Mouse (Mus musculus) mouse trophoblast stem cell (cell line): ENCODE data around the gene Vopp1.

Experiments
- in situ Hi-C, 2 experiments: fragments of 300-500 bp; cut with MseI, MboI; formaldehyde crosslinking; loops; 2 replicates in 1 of 2; 3 replicates in 1 of 2; pipeline ENCODE4 v1.15.1; 2025

Gene Vopp1

DNA sequence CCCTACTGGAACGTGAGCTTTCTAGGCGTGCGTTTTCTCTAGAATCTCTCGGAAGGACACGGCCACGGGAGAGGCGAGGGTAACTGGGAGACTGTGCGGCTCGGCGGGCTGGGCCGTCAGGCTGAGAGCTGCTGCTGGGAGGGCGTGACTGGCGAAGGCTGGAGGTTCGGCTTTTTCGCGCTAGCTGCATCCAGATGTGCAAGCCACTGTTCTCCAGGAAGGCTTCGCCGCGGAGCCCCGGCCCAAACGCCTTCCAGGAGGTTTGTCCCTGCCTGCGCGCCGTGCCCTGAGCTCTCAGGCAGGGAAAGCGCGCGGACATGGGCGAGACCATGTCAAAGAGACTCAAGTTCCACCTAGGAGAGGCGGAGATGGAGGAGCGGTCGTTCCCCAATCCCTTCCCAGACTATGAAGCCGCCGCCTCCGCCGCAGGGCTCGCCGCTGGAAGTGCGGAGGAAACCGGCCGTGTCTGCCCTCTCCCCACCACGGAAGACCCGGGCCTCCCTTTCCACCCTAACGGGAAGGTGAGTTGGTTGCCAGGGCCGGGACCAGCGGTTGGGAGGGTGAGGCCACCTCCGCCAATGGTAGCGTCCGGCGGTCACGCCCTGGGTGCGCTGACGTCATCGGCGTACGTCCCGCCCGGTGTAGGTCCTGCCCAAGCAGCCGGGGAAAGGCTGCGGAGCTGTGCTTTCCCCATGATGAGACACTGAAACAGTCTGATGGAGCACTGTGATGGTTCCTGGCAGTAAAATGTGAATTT lies 122.0 kb downstream of the Vopp1 start:
- in situ Hi-C loops = no loop called here

DNA sequence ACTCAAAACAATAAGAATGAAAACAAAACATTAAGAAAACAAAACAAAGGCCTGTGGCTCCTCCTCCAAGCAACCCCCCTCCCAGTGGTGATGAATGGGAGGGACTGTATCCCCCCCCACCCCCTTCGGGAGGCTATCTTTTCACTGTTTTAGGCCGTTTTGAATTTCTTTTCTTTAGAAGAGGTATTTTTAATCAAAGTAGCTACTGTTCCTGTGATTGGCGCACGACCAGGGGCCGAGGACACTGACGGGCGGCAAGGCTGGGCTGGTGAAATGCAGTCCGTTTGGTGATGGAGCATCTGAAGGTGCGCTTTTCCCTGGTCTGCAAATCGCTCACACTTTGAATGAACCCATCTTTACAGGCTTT lies 122.6 kb downstream of the Vopp1 start, which contains the start of gene Lancl2:
Gene Lancl2 (plus strand): TSS at position 165 of the 367 bp plus-strand sequence.
- in situ Hi-C loops = no loop called here

DNA sequence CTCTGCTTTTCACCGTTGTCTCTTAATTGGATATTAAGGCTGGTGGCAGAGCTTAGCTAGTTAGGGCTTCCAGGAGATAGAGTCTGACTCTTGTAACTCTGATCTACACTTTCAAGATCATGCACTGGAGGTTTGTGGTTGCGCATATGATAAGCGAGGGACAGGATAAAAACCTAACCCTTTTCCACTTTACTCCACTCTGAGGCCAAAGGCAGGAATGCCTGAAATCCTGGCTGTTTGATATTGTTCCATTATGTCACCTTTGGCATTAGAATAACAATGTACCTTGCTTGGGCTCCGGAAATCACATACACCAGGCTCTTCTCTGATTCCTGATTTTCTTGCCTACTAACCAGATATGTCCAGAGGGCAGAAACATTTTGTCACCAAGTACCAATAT lies 123.3 kb downstream of the Vopp1 start:
- in situ Hi-C loops = no loop called here

DNA sequence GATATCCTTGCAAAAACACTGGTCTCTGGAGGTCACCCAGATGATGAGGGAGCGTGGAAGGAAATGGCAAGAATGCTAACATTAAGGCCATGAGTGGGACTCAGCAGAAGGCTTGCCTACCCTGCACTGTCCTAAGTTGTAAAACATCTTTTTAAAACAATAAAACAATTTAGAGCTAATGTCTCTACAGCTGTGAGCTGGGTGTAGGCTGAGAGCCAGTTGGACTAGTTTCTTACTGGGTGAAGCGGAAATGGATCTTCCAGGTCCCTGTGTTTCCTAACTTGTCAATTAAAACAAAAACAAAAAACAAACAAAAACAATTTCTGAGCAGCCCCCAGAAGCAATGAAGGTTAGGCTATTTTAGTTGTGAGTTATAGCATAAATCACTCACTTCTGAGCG lies 131.8 kb downstream of the Vopp1 start:
- in situ Hi-C loops = no loop called here

DNA sequence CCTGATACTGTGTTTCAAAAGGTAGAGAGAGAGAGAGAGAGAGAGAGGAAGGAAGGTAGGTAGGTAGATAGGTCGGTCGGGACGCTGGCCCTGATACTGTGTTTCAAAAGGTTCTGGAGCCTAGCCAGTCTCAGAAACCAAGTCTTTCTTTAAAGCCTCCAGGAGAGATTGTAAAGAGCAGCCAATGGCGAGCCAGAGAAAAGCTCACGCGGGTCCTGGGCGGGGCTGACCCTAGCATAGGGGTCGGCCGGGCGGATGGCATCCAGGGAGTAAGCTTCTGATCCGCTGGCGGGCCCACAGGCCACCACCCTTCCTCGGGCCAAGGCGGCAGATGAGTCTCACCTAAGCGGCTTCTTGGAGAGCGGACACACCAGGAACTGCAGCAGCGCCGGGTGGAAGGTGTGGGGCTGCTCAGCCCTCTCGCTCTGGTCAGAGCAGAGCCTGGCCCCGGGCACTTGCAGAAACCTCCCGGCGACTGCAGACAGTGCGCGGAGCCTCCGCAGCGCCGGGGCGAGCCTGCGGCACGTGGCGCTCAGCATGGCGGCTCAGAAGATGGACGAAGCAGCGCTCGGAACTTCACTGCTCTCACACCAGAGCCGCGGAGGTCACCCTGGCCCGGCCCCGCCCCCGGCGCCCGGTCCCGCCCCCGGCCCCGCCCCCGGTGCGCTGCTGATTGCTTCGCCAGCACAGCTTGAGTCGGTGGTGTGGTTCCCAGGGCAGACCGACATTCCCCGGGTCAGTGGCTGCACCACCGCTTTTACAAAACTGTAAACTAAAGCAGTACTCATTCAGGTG lies 133.3 kb downstream of the Vopp1 start, which contains the start of gene Pyurf:
Gene Pyurf (minus strand): TSS at position 612 of the 795 bp plus-strand sequence.
- in situ Hi-C loops = no loop called here

DNA sequence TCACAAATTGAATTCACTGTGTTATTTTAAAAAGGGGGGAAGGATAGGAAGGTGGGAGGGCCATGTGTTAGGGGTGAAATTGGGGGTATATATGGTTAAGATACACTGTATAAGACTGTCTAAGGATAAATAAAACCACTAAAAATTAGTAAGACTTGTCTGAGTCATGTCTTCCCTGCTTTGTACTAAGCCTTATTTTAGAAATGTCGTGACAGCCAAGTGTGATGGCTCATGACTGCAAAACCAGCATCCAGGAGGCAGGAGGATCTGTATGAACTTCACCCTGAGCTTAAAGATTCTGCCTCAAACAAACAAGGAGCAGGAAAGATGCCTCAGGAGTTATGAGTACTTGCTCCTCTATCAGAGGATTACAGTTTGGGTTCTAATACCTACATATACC lies 140.8 kb downstream of the Vopp1 start:
- in situ Hi-C loops = no loop called here
